Mouse (Mus musculus) liver, postnatal 0 days (tissue): ENCODE data around the gene Atp6v1d.

Source experiments
- CTCF ChIP-seq: sonication (generic); IDR thresholded peaks from 2 replicates; pipeline ENCODE4 v1.5.1; 2016; ENCODE audit warnings: antibody characterized with exemption, low read depth
- EP300 ChIP-seq: IDR thresholded peaks from 2 replicates; pipeline ENCODE4 v1.6.1; 2016; ENCODE audit warnings: antibody characterized with exemption, low read depth, mild to moderate bottlenecking

GRCm38 (mm10) chr12:78800036-78800435 is 61.4 kb downstream of the Atp6v1d start:
- no peak for TF ChIP-seq EP300
- no peak for TF ChIP-seq CTCF
